Mouse (Mus musculus) T-helper 1 cell (primary cell): ENCODE results near the gene Foxp4.
"Not testable (repeated sequence)": the region's sequence is repeated elsewhere in the genome, so short reads cannot be mapped to it uniquely, and the experiment has no call there.

Experiments used
- in situ Hi-C: fragments of 300-600 bp; cut with MboI, MseI; formaldehyde crosslinking; loops from one replicate; pipeline ENCODE4 v1.15.1; 2025; ENCODE audit warnings: high pct_unique_total_duplicates

Foxp4 gene

GRCm38 (mm10) chr17:47854908-47855307 is 69.5 kb downstream of the Foxp4 start:
- in situ Hi-C loops = no loop called here

- in situ Hi-C loops = no loop called here
These were observed 70.7 kb downstream of the Foxp4 start for GRCm38 (mm10) chr17:47853760-47854159.

GRCm38 (mm10) chr17:47853336-47853735 is 71.1 kb downstream of the Foxp4 start:
- in situ Hi-C loops = no loop called here

GRCm38 (mm10) chr17:47851798-47852360 is 72.6 kb downstream of the Foxp4 start:
- in situ Hi-C loops = not testable (repeated sequence)

- in situ Hi-C loops = no loop called here
These were observed 73.7 kb downstream of the Foxp4 start for GRCm38 (mm10) chr17:47850639-47851314.

- in situ Hi-C loops = no loop called here
These were observed 74.4 kb downstream of the Foxp4 start for GRCm38 (mm10) chr17:47850035-47850434.

- in situ Hi-C loops = loop anchor here (10.0 kb wide), 2 partner anchors 53 to 1177 kb away; no protein-coding TSS in a partner anchor
These were observed 76.5 kb downstream of the Foxp4 start for GRCm38 (mm10) chr17:47847985-47848384.

- in situ Hi-C loops = loop anchor here (10.0 kb wide), 2 partner anchors 51 to 1179 kb away; no protein-coding TSS in a partner anchor
These were observed 78.8 kb downstream of the Foxp4 start for GRCm38 (mm10) chr17:47845609-47846008.

- in situ Hi-C loops = loop anchor here (10.0 kb wide), 2 partner anchors 49 to 1181 kb away; no protein-coding TSS in a partner anchor
These were observed 81.0 kb downstream of the Foxp4 start for GRCm38 (mm10) chr17:47843465-47843864.

GRCm38 (mm10) chr17:47841931-47842623 is 82.4 kb downstream of the Foxp4 start:
- in situ Hi-C loops = loop anchor here (10.0 kb wide), 2 partner anchors 47 to 1183 kb away; no protein-coding TSS in a partner anchor

GRCm38 (mm10) chr17:47841521-47841920 is 82.9 kb downstream of the Foxp4 start:
- in situ Hi-C loops = loop anchor here (10.0 kb wide), 2 partner anchors 47 to 1183 kb away; no protein-coding TSS in a partner anchor

- in situ Hi-C loops = no loop called here
These were observed 86.6 kb downstream of the Foxp4 start for GRCm38 (mm10) chr17:47837808-47838207.

- in situ Hi-C loops = no loop called here
These were observed 90.0 kb downstream of the Foxp4 start, which contains the start of gene Mdfi for GRCm38 (mm10) chr17:47834482-47834767. Mdfi (minus strand) TSS chr17:47834691.

GRCm38 (mm10) chr17:47833628-47834481 is 90.6 kb downstream of the Foxp4 start:
- in situ Hi-C loops = no loop called here

GRCm38 (mm10) chr17:47833029-47833627 is 91.3 kb downstream of the Foxp4 start:
- in situ Hi-C loops = no loop called here

- in situ Hi-C loops = no loop called here
These were observed 91.9 kb downstream of the Foxp4 start for GRCm38 (mm10) chr17:47832501-47833028.

- in situ Hi-C loops = no loop called here
These were observed 92.7 kb downstream of the Foxp4 start for GRCm38 (mm10) chr17:47831772-47832171.

GRCm38 (mm10) chr17:47831161-47831560 is 93.3 kb downstream of the Foxp4 start:
- in situ Hi-C loops = no loop called here

- in situ Hi-C loops = no loop called here
These were observed 103.1 kb downstream of the Foxp4 start for GRCm38 (mm10) chr17:47821339-47821738.

- in situ Hi-C loops = loop anchor here (10.0 kb wide), 1 partner anchor 1763 kb away; no protein-coding TSS in a partner anchor
These were observed 106.3 kb downstream of the Foxp4 start for GRCm38 (mm10) chr17:47818038-47818725.
